Mouse (Mus musculus) adrenal gland (tissue): ENCODE results near the gene Akap1.

Source experiments
- intact Hi-C: fragments of 180-260 bp; cut with DNase I; formaldehyde crosslinking; loops from one replicate; pipeline ENCODE4 v1.15.1; 2025

Akap1 gene

GRCm38 (mm10) chr11:88789893-88790292 lies 74.5 kb downstream of the Akap1 start:
- intact Hi-C loops: no loop called here

DNA sequence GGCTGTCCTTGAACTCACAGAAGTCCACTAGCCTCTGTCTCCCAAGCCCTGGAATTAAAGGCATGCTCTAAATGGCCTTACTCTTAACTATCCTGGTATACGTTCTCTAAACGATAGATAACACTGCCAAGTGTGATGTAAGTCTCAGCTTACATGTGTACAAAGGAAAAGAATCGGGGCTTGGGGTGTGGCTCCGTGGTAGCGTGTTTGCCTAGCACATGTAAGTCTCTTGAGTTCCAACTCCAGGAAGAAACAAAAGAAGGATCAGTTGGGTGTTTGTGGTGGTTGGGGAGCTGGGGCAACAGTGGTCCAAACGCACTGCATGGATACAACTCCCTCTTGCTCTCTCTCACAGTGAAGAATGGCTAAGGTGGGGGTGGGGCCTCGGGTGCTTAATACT lies 77.6 kb downstream of the Akap1 start:
- intact Hi-C loops: no loop called here

- intact Hi-C loops: no loop called here
These were observed 80.9 kb downstream of the Akap1 start for GRCm38 (mm10) chr11:88783525-88783924.

DNA sequence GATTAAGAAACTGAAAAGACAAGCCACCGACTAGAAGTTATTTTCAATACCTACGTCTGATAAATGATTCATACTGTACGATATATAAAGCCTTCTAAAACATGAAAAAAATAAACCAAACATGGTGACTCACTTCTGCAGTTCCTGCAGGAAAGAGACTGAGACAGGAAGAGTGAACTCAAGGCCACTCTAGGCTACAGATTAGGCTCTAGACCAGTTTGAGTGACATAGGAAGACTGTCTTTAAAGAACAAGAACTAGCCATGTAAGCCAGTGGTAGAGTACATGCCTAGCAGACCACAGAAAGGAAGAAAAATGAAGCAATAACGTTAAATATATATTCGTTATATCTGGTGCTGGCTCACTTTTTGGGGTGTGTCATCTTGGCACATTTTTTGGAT lies 81.9 kb downstream of the Akap1 start:
- intact Hi-C loops: no loop called here
